Mouse (Mus musculus) right cerebral cortex, postnatal 36 days (tissue): ENCODE data around the gene Kcnk10.

Source experiments
- DNase-seq, 2 experiments: peaks; one replicate each; pipeline ENCODE4 v3.0.0; 2022; ENCODE audit warnings: low spot score in 2 of 2, mixed read lengths in 1 of 2

Gene Kcnk10

GRCm38 (mm10) chr12:98406598-98406997, 171.5 kb downstream of the Kcnk10 start:
- no peak for DNase-seq

- DNase-seq, result no peak
Observed at GRCm38 (mm10) chr12:98406076-98406475, 172.0 kb downstream of the Kcnk10 start.

GRCm38 (mm10) chr12:98396586-98396985, 181.5 kb downstream of the Kcnk10 start:
- no peak for DNase-seq

- DNase-seq, result no peak
Observed at GRCm38 (mm10) chr12:98394115-98394514, 184.0 kb downstream of the Kcnk10 start.

GRCm38 (mm10) chr12:98391347-98391746, 186.8 kb downstream of the Kcnk10 start:
- DNase-seq, result no peak

GRCm38 (mm10) chr12:98389618-98390017, 188.5 kb downstream of the Kcnk10 start:
- no peak for DNase-seq
